Mouse (Mus musculus) intestine, postnatal 0 days (tissue): ENCODE results near the gene Spred1. TPM values are rescaled to one million over a fixed set of nuclear protein-coding genes. Genes with fewer than 3 reads are reported as not detected.
A peak's percentile ranks its signal among the peaks of the same experiment; 100 is the strongest.

Experiments
- ATAC-seq: fragments of 200-750 bp; cut with Nextera tagmentation; 2 replicates; pipeline ENCODE4 v1.8.0; 2017; ENCODE audit warnings: mild to moderate bottlenecking, moderate TSS enrichment, moderate library complexity
- H3K27ac ChIP-seq: fragments of 300-500 bp; sonication (generic); 2 replicates; pipeline ENCODE4 v1.5.1; 2014; ENCODE audit warnings: mild to moderate bottlenecking, low read depth, low read length, moderate library complexity
- H3K27me3 ChIP-seq: fragments of 300-500 bp; sonication (generic); replicated peaks from 2 replicates; pipeline ENCODE4 v1.6.1; 2014; ENCODE audit warnings: low read length, mixed read lengths; ENCODE audit not compliant: control insufficient read depth, insufficient read depth
- H3K36me3 ChIP-seq: fragments of 300-500 bp; sonication (generic); 2 replicates; pipeline ENCODE4 v1.6.1; 2014; ENCODE audit warnings: mild to moderate bottlenecking, moderate library complexity; ENCODE audit not compliant: control insufficient read depth, insufficient read depth
- H3K4me1 ChIP-seq: fragments of 300-500 bp; sonication (generic); replicated peaks from 2 replicates; pipeline ENCODE4 v1.6.1; 2014; ENCODE audit warnings: antibody characterized with exemption, low read length, mixed read lengths; ENCODE audit not compliant: control insufficient read depth, insufficient read depth
- H3K4me2 ChIP-seq: fragments of 300-500 bp; sonication (generic); replicated peaks from 2 replicates; pipeline ENCODE4 v1.6.1; 2014; ENCODE audit warnings: low read depth, mild to moderate bottlenecking, moderate library complexity
- H3K4me3 ChIP-seq: fragments of 300-500 bp; sonication (generic); 2 replicates; pipeline ENCODE4 v1.5.1; 2014; ENCODE audit warnings: low read depth, low read length
- H3K9ac ChIP-seq: fragments of 300-500 bp; sonication (generic); 2 replicates; pipeline ENCODE4 v1.6.1; 2014; ENCODE audit warnings: mild to moderate bottlenecking, low read depth, low read length
- H3K9me3 ChIP-seq: fragments of 300-500 bp; sonication (generic); 2 replicates; pipeline ENCODE4 v1.6.1; 2016; ENCODE audit warnings: mixed run types; ENCODE audit not compliant: control insufficient read depth
- CTCF ChIP-seq: sonication (generic); IDR thresholded peaks from 2 replicates; pipeline ENCODE4 v1.5.1; 2016; ENCODE audit warnings: low read depth, mild to moderate bottlenecking, control low read depth, antibody characterized with exemption, moderate library complexity
- WGBS: fragments of 180-500 bp; shearing (Covaris S2); extraction: QIAGEN DNeasy Blood & Tissue Kit; methylation state at CpG from one replicate; pipeline ENCODE4 v1.1.7; 2014; 5-methylcytosine and 5-hydroxymethylcytosine counted together
- polyA plus RNA-seq: library from polyadenylated mRNA; unstranded; fragments of >200 nt; fragmentation: Nextera tagmentation; extraction: Ambion mirVana; gene quantifications from 2 replicates; pipeline ENCODE4 v1.2.1, GENCODE M21; 2015

The Spred1 gene
- polyA plus RNA-seq, 1 experiment from 2014 or later: 5.1 TPM

- WGBS: 47% methylated on average over 4 of the region's 4 CpGs
- ATAC-seq: no peak
- H3K4me3 ChIP-seq: no peak overlapping the region
- H3K9ac ChIP-seq: no peak overlapping the region
- H3K27ac ChIP-seq: no peak overlapping the region
- H3K27me3 ChIP-seq: no peaks in the 10 kb centered on the region
- H3K4me2 ChIP-seq: no peak overlapping the region
- H3K36me3 ChIP-seq: no peaks in the 10 kb centered on the region
- H3K4me1 ChIP-seq: no peaks in the 10 kb centered on the region
- H3K9me3 ChIP-seq: no peaks in the 10 kb centered on the region
- TF ChIP-seq CTCF: no peak
These were observed 17.7 kb upstream of the Spred1 start for GRCm38 (mm10) chr2:117103461-117103860.

- no peak for ATAC-seq
- H3K4me1 ChIP-seq: no peaks in the 10 kb centered on the region
- H3K27me3 ChIP-seq: no peaks in the 10 kb centered on the region
- no peak overlapping the region for H3K4me3 ChIP-seq
- 84% methylated on average over 7 of the region's 7 CpGs for WGBS
- TF ChIP-seq CTCF: no peak
- no peaks in the 10 kb centered on the region for H3K9me3 ChIP-seq
- no peaks in the 10 kb centered on the region for H3K36me3 ChIP-seq
- H3K9ac ChIP-seq: no peak overlapping the region
- H3K27ac ChIP-seq: no peak overlapping the region
- no peak overlapping the region for H3K4me2 ChIP-seq
These were observed 15.8 kb upstream of the Spred1 start for GRCm38 (mm10) chr2:117105407-117105806.

- no peak overlapping the region for H3K27ac ChIP-seq
- H3K4me1 ChIP-seq: no peaks in the 10 kb centered on the region
- no peak overlapping the region for H3K9ac ChIP-seq
- no peaks in the 10 kb centered on the region for H3K9me3 ChIP-seq
- ATAC-seq: peak; percentile 63
- no peak for TF ChIP-seq CTCF
- no peak overlapping the region for H3K4me3 ChIP-seq
- WGBS: 60% methylated on average over 4 of the region's 4 CpGs
- H3K36me3 ChIP-seq: no peaks in the 10 kb centered on the region
- H3K27me3 ChIP-seq: no peaks in the 10 kb centered on the region
- no peak overlapping the region for H3K4me2 ChIP-seq
These were observed 13.1 kb upstream of the Spred1 start for GRCm38 (mm10) chr2:117108059-117108458.

DNA sequence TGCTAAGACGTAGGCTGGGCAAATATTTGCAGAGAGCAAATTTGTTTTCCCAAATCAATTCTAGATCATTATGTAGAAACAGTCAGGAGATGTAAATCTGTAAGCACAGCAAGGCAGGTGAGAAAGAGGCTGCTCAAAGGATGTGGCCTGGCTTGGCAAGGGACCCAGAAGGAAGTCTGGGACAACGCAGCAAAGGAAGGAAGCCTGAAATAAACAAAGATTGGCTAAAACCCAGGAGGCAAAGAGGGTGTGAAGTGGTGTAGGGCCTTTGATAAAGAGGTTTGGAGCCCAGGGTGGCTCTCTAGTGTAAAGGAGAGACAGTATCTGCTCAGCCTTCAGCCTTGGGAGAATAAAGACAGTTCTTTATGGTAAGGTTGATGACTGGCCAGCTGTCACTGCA is 11.9 kb upstream of the Spred1 start:
- no peaks in the 10 kb centered on the region for H3K36me3 ChIP-seq
- H3K9me3 ChIP-seq: no peaks in the 10 kb centered on the region
- ATAC-seq: no peak
- no peak for TF ChIP-seq CTCF
- H3K9ac ChIP-seq: no peak overlapping the region
- WGBS: 46% methylated on average over 2 of the region's 2 CpGs
- no peak overlapping the region for H3K4me3 ChIP-seq
- no peak overlapping the region for H3K27ac ChIP-seq
- H3K4me2 ChIP-seq: no peak overlapping the region
- H3K27me3 ChIP-seq: no peaks in the 10 kb centered on the region
- H3K4me1 ChIP-seq: no peaks in the 10 kb centered on the region

- Histone ChIP-seq H3K27me3 (no peaks in the 10 kb centered on the region), H3K9ac (no peak overlapping the region), H3K4me1 (no peaks in the 10 kb centered on the region), H3K9me3 (no peaks in the 10 kb centered on the region), H3K4me3 (no peak overlapping the region), H3K4me2 (no peak overlapping the region), H3K36me3 (no peaks in the 10 kb centered on the region), H3K27ac (no peak overlapping the region)
- TF ChIP-seq CTCF: no peak
- no peak for ATAC-seq
- 87% methylated on average over 6 of the region's 6 CpGs for WGBS
These were observed 10.8 kb upstream of the Spred1 start for GRCm38 (mm10) chr2:117110355-117110866.

DNA sequence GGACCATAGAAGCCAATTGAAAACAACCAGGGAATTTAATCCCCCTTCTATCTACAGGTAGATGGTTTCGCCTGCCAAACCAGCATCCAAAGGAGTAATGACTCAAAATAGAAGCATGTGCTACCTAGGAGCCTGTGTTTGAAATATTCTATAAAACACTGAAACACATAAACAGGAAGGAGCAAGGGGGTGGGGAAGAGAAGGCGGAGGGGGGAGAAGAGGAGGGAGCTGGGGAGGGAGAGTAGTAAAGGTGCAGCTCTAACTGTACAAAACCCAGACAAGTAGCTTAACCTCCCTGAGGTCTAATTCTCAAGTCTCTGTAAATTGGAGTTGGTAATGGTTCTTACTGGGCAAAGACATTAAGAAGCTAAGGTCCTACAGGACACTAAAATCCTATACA is 7.9 kb upstream of the Spred1 start:
- Histone ChIP-seq H3K9ac (no peak overlapping the region), H3K4me1 (no peaks in the 10 kb centered on the region), H3K4me2 (no peak overlapping the region), H3K27me3 (no peaks in the 10 kb centered on the region), H3K4me3 (no peak overlapping the region), H3K9me3 (no peaks in the 10 kb centered on the region), H3K36me3 (no peaks in the 10 kb centered on the region), H3K27ac (no peak overlapping the region)
- TF ChIP-seq CTCF: no peak
- no peak for ATAC-seq
- WGBS: 92% methylated on average over 2 of the region's 2 CpGs

DNA sequence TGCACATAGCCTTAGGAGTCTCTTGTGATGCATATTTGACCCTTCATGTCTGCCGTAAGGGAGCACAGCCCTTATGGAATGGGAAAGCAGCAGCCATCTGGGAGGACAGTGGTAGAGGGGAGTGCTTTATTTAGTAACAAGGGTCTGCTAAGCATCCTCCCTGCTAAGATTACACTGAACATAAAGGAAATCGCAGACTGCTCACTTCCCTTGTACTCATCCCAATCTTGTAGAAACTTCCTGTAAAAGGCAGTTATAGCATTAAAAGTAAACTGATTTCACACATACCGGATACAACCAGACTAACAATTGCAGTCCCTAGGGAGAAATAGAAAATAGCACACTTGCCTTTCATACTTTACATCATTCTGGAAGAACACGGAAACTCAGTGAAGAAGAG is 7.4 kb upstream of the Spred1 start:
- WGBS: 61% methylated on average over 4 of the region's 4 CpGs
- no peaks in the 10 kb centered on the region for H3K4me1 ChIP-seq
- no peak overlapping the region for H3K9ac ChIP-seq
- H3K36me3 ChIP-seq: no peaks in the 10 kb centered on the region
- H3K27ac ChIP-seq: no peak overlapping the region
- no peaks in the 10 kb centered on the region for H3K27me3 ChIP-seq
- TF ChIP-seq CTCF: no peak
- ATAC-seq: no peak
- H3K9me3 ChIP-seq: no peaks in the 10 kb centered on the region
- H3K4me2 ChIP-seq: no peak overlapping the region
- no peak overlapping the region for H3K4me3 ChIP-seq
